Mouse (Mus musculus): ENCODE measurements at regions not wholly inside any gene's neighbourhood (a gene's known extent, or its start where the extent isn't known, plus 50 kb on each side); places are given as distances from the start of the nearest gene placed in this dataset.

GRCm38 (mm10) chr2:144191018-144191417 lies 79.4 kb upstream of the Mgme1 start:
- WGBS = 73% methylated on average over 9 of the region's 9 CpGs
- Histone ChIP-seq H3K9ac (no peak overlapping the region), H3K36me3 (no peaks in the 10 kb centered on the region)

GRCm38 (mm10) chr2:144191707-144192106 lies 78.8 kb upstream of the Mgme1 start:
- H3K4me1 ChIP-seq = no peaks in the 10 kb centered on the region
- H3K27me3 ChIP-seq = no peaks in the 10 kb centered on the region
- 73% methylated on average over 4 of the region's 4 CpGs for WGBS
- H3K9me3 ChIP-seq = no peaks in the 10 kb centered on the region
- ATAC-seq (ENCODE audit: borderline replicate concordance, extremely low read depth, low FRiP score, low TSS enrichment) = no peak
- no peak overlapping the region for H3K4me2 ChIP-seq
- H3K9ac ChIP-seq = no peak overlapping the region
- H3K4me3 ChIP-seq = no peak overlapping the region
- H3K36me3 ChIP-seq = no peaks in the 10 kb centered on the region
- H3K27ac ChIP-seq = no peak overlapping the region

More at GRCm38 (mm10) chr2:144191018-144191417, 79.4 kb upstream of the Mgme1 start:
- no peaks in the 10 kb centered on the region for H3K4me1 ChIP-seq
- no peak for ATAC-seq (ENCODE audit: borderline replicate concordance, extremely low read depth, low FRiP score, low TSS enrichment)
- no peaks in the 10 kb centered on the region for H3K27me3 ChIP-seq
- H3K27ac ChIP-seq = no peak overlapping the region
- no peak overlapping the region for H3K4me2 ChIP-seq
- H3K9me3 ChIP-seq = no peaks in the 10 kb centered on the region
- H3K4me3 ChIP-seq = no peak overlapping the region

GRCm38 (mm10) chr2:144192428-144192827 lies 78.0 kb upstream of the Mgme1 start:
- Histone ChIP-seq H3K4me2 (no peak overlapping the region), H3K4me3 (no peak overlapping the region), H3K36me3 (no peaks in the 10 kb centered on the region), H3K9me3 (no peaks in the 10 kb centered on the region), H3K27ac (no peak overlapping the region), H3K9ac (no peak overlapping the region), H3K4me1 (no peaks in the 10 kb centered on the region), H3K27me3 (no peaks in the 10 kb centered on the region)
- ATAC-seq (ENCODE audit: borderline replicate concordance, extremely low read depth, low FRiP score, low TSS enrichment) = no peak
- WGBS = 80% methylated on average over 8 of the region's 8 CpGs

- Histone ChIP-seq H3K27ac (no peak overlapping the region), H3K27me3 (no peaks in the 10 kb centered on the region), H3K4me3 (no peak overlapping the region), H3K4me1 (no peaks in the 10 kb centered on the region), H3K9me3 (no peaks in the 10 kb centered on the region), H3K4me2 (no peak overlapping the region), H3K9ac (no peak overlapping the region), H3K36me3 (no peaks in the 10 kb centered on the region)
- ATAC-seq (ENCODE audit: borderline replicate concordance, extremely low read depth, low FRiP score, low TSS enrichment) = no peak
- WGBS = 49% methylated on average over 14 of the region's 14 CpGs
Observed at GRCm38 (mm10) chr2:144195851-144196250, 74.6 kb upstream of the Mgme1 start.

- H3K4me1 ChIP-seq = no peaks in the 10 kb centered on the region
- no peaks in the 10 kb centered on the region for H3K27me3 ChIP-seq
- ATAC-seq (ENCODE audit: borderline replicate concordance, extremely low read depth, low FRiP score, low TSS enrichment) = no peak
- H3K9me3 ChIP-seq = no peaks in the 10 kb centered on the region
- no peak overlapping the region for H3K4me2 ChIP-seq
- H3K4me3 ChIP-seq = no peak overlapping the region
- no peak overlapping the region for H3K9ac ChIP-seq
- H3K27ac ChIP-seq = no peak overlapping the region
- H3K36me3 ChIP-seq = no peaks in the 10 kb centered on the region
- 71% methylated on average over 2 of the region's 2 CpGs for WGBS
Observed at GRCm38 (mm10) chr2:144197139-144197538, 73.3 kb upstream of the Mgme1 start.

- Histone ChIP-seq H3K9me3 (no peaks in the 10 kb centered on the region), H3K4me1 (no peaks in the 10 kb centered on the region), H3K27ac (no peak overlapping the region), H3K27me3 (no peaks in the 10 kb centered on the region), H3K36me3 (no peaks in the 10 kb centered on the region), H3K4me3 (no peak overlapping the region), H3K9ac (no peak overlapping the region), H3K4me2 (no peak overlapping the region)
- ATAC-seq (ENCODE audit: borderline replicate concordance, extremely low read depth, low FRiP score, low TSS enrichment) = no peak
- 39% methylated on average over 13 of the region's 13 CpGs for WGBS
Observed at GRCm38 (mm10) chr2:144198326-144199051, 72.0 kb upstream of the Mgme1 start.
